ENCODE assay signal across 15 mouse cellular contexts in the genomic region with DNA sequence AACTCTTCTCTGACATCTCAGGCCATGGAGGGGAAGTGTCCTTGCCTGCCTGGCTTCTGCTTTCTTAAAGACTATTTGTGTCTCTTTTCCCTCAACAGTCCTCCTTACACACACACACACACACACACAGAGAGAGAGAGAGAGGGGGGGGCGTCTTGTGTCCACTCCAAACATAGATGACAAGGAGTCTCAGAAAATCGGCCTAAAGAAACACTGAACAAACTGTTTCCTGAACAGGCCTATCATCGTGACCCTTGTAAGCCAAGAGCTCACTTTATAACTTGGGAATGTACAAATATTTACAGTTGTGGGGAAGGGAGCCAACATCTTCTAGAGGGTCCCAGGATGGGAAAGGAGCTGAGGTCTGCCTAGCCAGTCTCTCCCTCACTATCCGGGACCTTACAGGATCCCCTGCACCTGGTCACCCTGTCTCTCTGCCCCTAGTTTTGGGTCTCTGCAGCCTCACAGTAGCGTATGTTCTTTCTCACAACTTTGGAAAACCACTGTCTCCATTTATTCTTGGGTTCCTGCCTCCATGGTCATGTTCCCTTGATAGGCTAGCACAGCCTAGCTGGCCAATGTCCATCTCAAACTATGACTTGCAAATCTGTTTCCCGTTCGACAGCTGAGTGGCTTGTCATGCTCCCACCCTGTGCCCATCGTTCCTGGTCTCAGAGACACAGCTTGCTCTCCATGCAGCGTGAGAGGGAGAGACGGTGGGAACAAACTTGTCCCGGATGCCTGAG.
DNase-seq lines count a peak whose midpoint lies in the region; TF ChIP-seq lines count a peak whose summit lies in the region.
"Had no signal": no experiment of that assay in that cellular context is flagged by ENCODE, and none has a peak within 500 bp of the region (broad histone marks: within the 10 kb centered on the region; RNA-seq: fewer than 3 reads in every experiment).

No protein-coding gene starts in this region.

- no peaks in the 10 kb centered on the region for H3K36me3 ChIP-seq in heart, adult 2 months (ENCODE audit: control insufficient read depth, insufficient read depth, low read length)
- no peaks in the 10 kb centered on the region for H3K36me3 ChIP-seq in kidney, adult 2 months (ENCODE audit: control insufficient read depth, insufficient read depth, low read length)
- H3K36me3 ChIP-seq: forebrain, embryonic 12.5 days; liver, embryonic 15.5 days; midbrain, embryonic 13.5 days; neural tube, embryonic 12.5 days had no signal

- H3K9ac ChIP-seq in heart, adult 2 months (ENCODE audit: low read depth, low read length): no peak overlapping the region
- H3K9ac ChIP-seq: forebrain, embryonic 12.5 days; liver, embryonic 15.5 days; midbrain, embryonic 13.5 days; neural tube, embryonic 12.5 days had no signal

- TF ChIP-seq CTCF in heart, adult 2 months (IDR thresholded peaks at IDR 0.05): no peak
- TF ChIP-seq CTCF in kidney, adult 2 months (conservative IDR thresholded peaks at IDR 0.05; ENCODE audit: insufficient read depth, insufficient read length, low read depth, low read length): no peak

- no peak overlapping the region for H3K4me3 ChIP-seq in heart, adult 2 months
- H3K4me3 ChIP-seq in kidney, adult 2 months (ENCODE audit: insufficient read depth, low read depth, low read length): no peak overlapping the region
- H3K4me3 ChIP-seq: forebrain, embryonic 12.5 days; liver, embryonic 15.5 days; midbrain, embryonic 13.5 days; neural tube, embryonic 12.5 days had no signal

- 64% methylated on average over 11 of the region's 11 CpGs for WGBS in heart, adult 2 months
- 81% methylated on average over 11 of the region's 11 CpGs for WGBS in kidney, adult 2 months

- H3K79me2 ChIP-seq in heart, adult 2 months (replicated peaks; ENCODE audit: control insufficient read depth, insufficient read depth, low read length): no peaks in the 10 kb centered on the region

- H3K27ac ChIP-seq in heart, adult 2 months: no peak overlapping the region
- H3K27ac ChIP-seq in kidney, adult 2 months (ENCODE audit: insufficient read depth, low read depth, low read length): no peak overlapping the region
- H3K27ac ChIP-seq: forebrain, embryonic 12.5 days; liver, embryonic 15.5 days; midbrain, embryonic 13.5 days; neural tube, embryonic 12.5 days had no signal

- H3K4me1 ChIP-seq in heart, adult 2 months (ENCODE audit: control insufficient read depth, insufficient read depth, low read length): peaks cover 5% of the 10 kb centered on the region
- no peaks in the 10 kb centered on the region for H3K4me1 ChIP-seq in kidney, adult 2 months (ENCODE audit: control insufficient read depth, insufficient read depth, low read length)
- H3K4me1 ChIP-seq: liver, embryonic 15.5 days had no signal

- peak; percentile 96 for DNase-seq in heart, adult 11 months
- DNase-seq in heart, adult 2 months: no peak
- DNase-seq in kidney, postnatal 10 days: peak; percentile 46
- DNase-seq in kidney, adult 2 months: no peak
- peak; percentile 37 for DNase-seq in heart, postnatal 4 days
- DNase-seq in lung, postnatal 4 days: peak; percentile 41 to 61
- DNase-seq in T-cell, adult 2 months (ENCODE audit: low spot score): no peak
- no peak for DNase-seq in urinary bladder, postnatal 10 days (ENCODE audit: low spot score)
- DNase-seq: adrenal gland, adult 2 months; cerebellum, adult 9-11 months; spleen, adult 18-20 months had no signal

- no peaks in the 10 kb centered on the region for H3K27me3 ChIP-seq in heart, adult 2 months (ENCODE audit: control insufficient read depth, insufficient read depth, low read length)
- H3K27me3 ChIP-seq in kidney, adult 2 months (replicated peaks; ENCODE audit: control insufficient read depth, insufficient read depth, low read length): no peaks in the 10 kb centered on the region
- H3K27me3 ChIP-seq: liver, embryonic 15.5 days; midbrain, embryonic 13.5 days; neural tube, embryonic 12.5 days had no signal

- no peak for TF ChIP-seq POLR2A in heart, adult 2 months (IDR thresholded peaks at IDR 0.05; ENCODE audit: insufficient read depth, low read depth, low read length)
- no peak for TF ChIP-seq POLR2A in kidney, adult 2 months (IDR thresholded peaks at IDR 0.05; ENCODE audit: low read depth, low read length)

- intact Hi-C loops in heart, adult 2 months (cut with DNase I): no loop called here

- TF ChIP-seq EP300 in heart, adult 2 months (IDR thresholded peaks at IDR 0.05; ENCODE audit: insufficient read depth, low read depth, low read length): no peak

Comparison
In these comparisons a context has a peak if more than half of its experiments do, and no peak if none do; other contexts are left out.
1. DNase-seq: peak in heart, adult 11 months (single experiment), kidney, postnatal 10 days (single experiment), heart, postnatal 4 days (single experiment) and lung, postnatal 4 days (2 of 2); none in heart, adult 2 months (0 of 2), kidney, adult 2 months (single experiment), T-cell, adult 2 months (single experiment) and urinary bladder, postnatal 10 days (single experiment).